Mouse (Mus musculus): ENCODE data around the gene Tbxas1.

Tbxas1 gene

DNA sequence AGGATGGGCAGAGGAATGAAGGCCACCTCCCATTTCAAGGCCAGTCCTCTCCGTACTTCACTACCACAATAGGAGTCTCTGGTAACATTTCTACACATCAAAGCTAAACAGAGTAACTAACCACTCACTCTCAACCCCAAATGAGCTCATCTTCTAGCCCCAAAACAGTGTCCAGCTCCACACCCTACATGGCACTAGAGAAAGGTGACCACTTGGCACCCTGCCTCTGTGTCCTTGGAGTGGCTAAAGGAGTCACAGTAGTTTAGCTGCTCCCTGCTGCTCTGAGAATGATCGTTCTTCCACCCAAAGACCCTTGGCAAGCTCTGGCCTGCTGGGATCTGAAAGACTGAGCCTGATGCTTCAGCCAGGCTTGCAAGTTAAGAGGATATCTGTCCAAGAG, 109.4 kb downstream of the Tbxas1 start:
- in situ Hi-C loops (cut with MboI, MseI): no loop called here

DNA sequence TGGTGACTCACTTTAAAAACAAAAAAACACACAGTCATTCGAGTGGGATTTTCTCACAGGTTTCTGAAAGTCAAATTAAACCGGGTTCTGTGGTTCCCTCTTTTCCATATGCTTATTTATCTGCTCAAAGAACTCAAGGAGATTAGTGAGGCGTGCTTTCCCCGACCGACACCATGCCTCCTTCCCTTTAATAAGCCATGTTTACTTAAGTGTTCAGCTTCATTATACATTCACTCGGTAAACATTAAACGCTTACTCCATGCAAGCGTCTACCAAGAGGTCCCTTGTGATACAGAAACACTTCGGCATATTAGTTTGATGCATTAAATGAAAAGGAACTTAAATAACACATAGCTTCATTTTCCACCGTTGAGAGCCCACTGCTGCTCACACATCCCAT, 111.4 kb downstream of the Tbxas1 start:
- in situ Hi-C loops (cut with MboI, MseI): no loop called here

DNA sequence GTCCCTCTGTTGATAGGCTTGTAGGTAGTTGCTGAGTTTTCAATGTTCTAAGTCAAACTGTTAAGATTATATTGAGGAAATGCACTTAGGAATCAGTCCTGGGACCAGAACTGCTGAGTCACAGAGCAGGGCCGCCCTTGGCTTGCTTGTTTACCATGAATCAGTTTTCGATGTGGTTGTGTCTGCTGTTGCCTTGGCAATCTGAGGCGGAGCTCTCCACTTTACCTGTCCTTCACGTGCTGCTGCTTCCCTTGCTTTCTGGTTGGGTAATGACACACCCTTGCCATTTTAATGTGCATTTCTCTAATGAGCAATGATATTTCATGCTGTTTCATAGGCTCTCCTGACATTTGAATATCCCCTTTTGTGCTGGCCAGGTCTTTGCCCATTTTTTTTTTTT, 116.8 kb downstream of the Tbxas1 start:
- in situ Hi-C loops (cut with MboI, MseI): no loop called here

DNA sequence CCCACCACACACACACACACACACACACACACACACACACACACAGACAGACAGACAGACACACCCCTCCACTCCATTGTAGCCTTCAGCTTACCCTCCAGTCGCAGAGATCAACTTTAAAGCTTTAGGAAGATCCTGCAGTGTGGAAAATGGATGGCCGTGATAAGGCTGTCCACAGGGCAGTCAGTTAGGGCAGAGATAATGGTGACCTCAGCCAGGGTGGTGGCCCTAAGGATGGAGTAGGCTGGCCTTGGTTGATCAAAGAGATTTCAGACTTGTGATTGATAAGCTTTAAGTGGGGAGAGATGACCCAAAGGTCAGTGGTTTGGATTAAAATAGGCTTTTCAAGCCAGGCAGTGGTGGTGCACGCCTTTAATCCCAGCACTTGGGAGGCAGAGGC, 120.6 kb downstream of the Tbxas1 start:
- in situ Hi-C loops (cut with MboI, MseI): no loop called here

DNA sequence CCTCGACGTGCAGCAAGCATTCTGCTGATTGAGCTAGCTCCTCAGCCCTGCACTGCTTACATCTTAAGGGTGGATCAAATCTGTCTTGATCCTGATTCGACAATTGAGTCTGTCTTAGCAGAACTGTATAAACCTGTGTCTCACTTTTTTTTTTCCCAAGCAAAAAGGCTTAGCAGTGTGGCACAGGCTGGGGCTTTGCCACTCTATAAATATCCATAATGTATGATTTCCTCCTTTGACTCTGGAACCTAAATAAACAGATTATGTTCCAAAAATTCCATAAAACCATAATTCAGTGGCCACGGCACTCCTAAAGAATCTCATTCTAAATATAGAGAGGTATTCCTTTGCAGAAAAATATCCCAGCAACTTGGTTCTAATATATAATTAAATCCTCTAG, 122.6 kb downstream of the Tbxas1 start:
- in situ Hi-C loops (cut with MboI, MseI): no loop called here

DNA sequence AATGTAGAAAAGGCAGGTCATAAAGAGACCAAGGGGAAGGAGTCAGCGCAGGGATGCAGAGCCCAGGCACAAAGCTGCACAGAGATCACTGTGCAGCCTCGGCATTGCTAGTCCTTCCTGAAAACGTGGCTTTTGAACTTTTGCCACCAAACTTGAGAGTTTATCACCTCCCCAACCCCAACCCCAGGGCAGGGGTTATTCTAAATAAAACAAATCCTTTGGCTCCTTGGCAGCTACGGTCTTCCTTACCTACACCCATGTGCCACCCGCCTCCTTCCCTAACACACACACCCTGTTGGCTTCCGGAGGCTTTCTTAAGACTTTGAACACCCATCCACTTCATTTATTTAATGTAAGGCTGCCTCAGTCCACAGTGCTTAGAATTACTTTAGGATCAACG, 127.9 kb downstream of the Tbxas1 start:
- in situ Hi-C loops (cut with MboI, MseI): no loop called here

DNA sequence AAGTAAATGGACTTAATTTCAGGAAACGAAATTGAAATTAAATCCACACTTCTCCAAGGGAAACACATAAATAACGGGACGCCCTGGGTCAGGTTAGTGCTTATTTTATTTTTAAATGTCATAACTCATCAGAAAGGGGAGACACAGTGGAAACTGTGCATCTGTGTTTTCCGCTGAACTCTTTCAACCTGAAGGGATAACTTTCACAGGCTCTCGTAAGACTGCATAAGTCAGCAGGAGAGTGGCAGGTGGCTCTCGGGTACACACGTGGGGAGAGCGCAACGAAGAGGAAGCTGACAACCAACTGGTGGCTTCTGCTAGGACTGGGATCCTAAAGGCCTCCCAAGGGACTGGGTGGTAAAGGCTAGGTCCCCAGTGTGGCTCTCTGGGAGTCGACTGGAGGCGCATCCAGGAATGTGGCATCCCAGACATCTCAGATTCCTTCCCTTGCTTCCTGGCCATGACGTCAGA, 128.8 kb downstream of the Tbxas1 start:
- in situ Hi-C loops (cut with MboI, MseI): no loop called here

DNA sequence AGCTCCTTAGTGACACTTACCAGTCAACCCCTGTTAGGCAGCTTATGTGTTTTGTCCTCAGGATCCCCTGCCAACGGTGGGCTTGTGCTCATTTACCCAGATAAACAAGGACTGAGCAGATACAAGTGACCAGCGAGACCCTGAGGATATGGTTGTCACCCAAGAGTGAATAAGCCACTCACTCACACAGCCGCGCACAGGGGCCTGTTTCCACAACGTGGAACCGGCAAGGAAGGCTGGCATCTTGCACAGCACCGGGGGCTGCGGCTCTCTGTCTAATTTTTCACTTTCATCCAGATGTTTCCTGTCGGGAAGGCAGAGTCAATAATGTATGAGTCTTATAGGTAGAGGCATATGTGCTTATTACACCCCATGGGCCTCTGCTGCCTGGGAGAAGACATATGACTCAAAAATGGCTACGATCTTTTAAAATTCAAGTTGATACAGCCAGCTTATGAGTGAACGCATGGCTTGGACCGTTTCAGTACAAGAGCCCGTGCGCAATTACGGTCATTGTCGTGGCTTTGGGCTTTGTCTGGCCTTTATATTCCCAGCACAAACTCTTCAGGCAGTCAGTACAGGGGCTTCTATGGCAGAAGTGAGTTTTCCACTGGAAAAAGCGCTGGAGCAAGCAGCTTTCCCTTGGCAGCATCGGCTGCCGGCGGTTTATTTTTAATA, 130.2 kb downstream of the Tbxas1 start:
- in situ Hi-C loops (cut with MboI, MseI): no loop called here

DNA sequence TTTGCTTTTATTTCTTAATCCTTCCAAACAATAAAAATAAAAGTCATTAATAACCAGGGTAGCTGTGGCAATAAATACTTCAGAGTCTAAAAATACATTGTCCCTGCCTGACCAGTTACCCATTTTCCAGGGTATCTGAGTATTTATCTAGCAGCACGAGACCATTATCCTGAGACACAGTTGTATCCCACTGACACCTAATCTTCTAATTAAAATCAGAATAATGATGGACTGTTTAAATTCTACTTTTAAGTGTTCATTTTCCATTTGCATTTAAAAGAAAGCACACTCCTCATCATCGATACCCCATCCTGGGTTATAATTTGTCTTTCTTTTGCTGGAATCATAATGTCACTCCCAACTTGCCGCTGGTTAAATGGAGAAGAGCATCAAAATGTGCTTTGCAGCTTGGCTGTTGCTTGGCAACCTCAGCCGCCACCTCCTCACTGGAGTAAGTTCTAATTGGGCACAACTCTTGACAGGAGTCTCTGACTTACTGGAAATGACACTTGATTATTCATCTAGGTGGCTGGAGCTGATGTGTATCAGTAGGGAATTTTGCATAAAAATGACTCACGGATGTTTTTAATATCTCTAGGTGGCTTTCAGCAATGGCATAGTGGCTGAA, 130.9 kb downstream of the Tbxas1 start:
- in situ Hi-C loops (cut with MboI, MseI): no loop called here

DNA sequence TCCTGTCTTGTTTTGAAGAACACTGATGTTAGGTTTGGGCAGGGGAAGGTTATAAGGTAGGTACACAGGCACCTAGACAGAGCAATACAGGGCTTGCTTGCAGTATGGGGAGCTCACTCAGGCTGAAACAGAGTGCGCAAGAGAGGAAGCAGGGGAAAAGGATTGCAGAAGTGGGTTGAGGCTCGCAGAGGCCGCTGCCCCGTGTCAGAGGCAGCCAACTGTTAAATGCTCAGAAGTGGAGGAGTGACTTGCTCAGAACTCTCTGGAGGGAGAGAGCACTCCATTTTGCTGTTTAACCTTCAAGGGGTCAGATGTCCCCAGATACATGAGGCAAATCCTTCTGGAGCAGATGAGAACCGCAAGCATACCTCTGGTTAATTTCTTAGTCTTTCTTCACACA, 132.0 kb downstream of the Tbxas1 start:
- in situ Hi-C loops (cut with MboI, MseI): no loop called here

DNA sequence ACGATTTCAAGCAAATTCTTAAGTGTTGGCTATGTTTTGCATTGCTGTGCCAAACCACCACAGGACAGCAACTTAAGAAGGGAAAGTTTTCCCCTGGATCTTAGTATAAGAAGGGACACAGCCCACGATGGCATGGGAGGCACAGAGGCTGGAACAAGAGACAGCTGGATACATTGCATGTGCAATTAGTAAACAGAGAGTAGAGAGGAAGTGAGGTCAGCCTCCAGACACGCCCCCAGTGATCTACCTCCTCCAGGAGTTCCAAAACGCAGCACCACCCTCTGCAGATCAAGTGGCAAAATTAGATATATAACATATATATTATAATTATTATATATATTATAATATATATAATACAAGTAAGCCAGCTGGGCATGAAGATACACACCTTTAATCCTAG, 132.9 kb downstream of the Tbxas1 start:
- in situ Hi-C loops (cut with MboI, MseI): no loop called here

DNA sequence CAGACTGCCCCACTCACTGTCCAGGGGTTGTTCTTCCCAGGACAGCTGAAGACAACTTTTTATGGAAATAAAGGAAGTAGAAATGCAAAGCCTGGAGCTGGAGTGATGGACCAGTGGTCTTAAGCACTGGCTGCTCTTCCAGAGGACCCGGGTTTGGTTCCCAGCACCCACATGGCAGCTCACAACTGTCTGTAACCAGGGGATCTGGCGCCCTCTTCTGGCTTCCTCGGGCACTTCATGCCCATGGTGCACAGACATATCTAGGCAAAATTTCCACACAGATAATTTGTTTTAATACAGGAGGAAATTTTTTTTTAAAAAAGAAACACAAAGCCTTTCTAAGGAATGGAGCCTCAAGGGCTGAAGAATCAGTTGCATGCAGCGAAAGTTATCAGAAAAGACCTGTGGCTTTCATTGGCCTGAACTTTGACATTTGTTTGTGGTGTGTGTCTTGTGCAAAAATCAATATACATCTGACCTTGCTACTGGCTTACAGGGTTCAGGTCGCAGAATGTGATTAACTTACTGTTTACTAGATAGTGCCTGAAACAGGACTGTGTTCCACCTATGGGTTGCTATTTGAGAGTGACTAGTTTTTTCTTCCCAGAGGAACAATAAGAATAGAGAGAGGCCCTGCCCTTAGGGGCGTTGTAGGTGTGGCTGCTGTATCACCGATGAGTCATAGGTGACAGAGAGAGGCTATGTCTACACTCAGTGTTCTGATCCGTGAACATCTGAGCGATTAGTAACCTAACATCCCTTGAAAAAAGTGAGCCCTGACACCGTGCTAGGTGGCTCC, 138.0 kb downstream of the Tbxas1 start:
- in situ Hi-C loops (cut with MboI, MseI): loop anchor here in 1 of 2 experiments (10.0 kb wide), 1 partner anchor 1602 kb away; the partner anchor contains the start of gene Tas2r138

DNA sequence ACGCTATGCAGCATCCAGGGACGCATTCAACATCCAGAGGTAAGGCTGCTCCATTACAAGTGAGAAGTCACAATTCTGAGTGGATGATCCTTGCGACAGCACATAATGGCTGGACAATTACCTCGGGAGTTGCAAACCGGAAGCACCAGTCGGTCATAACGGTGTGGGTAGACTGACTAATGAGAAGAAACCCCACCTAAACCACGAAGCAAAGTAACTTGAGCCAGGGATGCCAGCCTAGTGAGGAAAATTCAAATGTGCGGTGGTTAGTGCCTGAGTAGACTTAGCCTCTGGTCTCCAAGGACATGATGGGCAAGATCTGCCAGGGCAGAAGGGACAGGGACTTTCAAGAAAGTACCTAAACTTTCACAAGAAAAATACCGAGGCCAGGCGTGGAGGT, 142.7 kb downstream of the Tbxas1 start:
- in situ Hi-C loops (cut with MboI, MseI): loop anchor here in 1 of 2 experiments (10.0 kb wide), 1 partner anchor 1597 kb away; the partner anchor contains the start of gene Tas2r138

DNA sequence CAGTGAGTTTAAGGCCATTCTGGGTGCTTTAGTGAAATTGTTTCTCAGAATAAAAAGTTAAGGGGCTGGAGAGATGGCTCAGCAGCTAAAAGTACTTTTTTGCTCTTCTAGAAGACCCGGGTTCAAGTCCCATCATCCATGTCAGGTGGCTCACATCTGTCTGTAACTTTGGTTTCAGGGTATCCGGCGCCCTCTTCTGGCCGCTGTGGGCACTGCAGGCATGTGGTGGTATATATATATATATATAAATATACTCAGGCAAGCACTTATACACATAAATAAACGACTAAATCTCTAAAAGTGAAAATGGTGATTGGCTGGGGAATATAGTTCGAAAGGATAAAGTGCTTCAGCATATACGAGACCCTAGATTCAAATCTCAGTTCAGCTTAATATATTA, 143.6 kb downstream of the Tbxas1 start:
- in situ Hi-C loops (cut with MboI, MseI): loop anchor here in 1 of 2 experiments (10.0 kb wide), 1 partner anchor 1596 kb away; the partner anchor contains the start of gene Tas2r138

DNA sequence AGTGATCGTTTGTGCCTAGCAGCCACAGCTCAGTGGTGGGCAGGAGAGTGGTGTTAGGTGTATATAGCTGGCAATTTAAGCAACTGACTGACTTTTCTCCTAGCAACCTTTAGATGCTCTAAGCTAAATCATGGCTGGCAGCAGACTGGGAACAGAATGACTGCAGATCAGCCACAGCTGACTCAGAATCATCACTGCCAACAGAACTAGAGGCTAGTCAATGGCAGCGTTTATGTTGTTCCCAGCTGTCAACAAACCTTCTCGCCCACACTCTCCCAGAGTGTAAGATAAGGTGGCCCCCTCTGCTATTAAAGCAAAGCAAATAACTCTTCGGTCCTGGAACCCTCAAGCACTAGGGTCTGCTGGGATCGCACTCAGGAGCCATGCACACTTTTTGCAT, 144.0 kb downstream of the Tbxas1 start:
- in situ Hi-C loops (cut with MboI, MseI): loop anchor here in 1 of 2 experiments (10.0 kb wide), 1 partner anchor 1596 kb away; the partner anchor contains the start of gene Tas2r138

DNA sequence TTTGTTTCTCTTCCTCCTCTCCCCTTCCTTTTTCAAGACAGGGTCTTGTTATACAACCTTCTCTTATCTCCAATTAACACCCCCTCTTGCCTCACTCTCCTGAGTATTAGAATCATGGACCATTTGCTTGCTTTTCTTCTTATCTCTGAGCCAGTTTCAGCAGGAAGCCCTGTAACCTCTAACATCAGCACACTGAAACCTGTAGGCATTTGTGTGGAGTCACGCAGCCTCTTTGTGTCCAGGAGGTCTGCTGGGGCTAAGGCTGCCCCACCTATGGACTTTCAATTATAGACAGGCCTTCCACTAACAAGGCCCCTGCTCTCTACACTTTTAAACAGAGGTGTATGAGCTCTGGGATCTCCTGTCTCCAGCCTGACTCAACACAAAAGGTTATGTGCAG, 146.7 kb downstream of the Tbxas1 start:
- in situ Hi-C loops (cut with MboI, MseI): no loop called here

DNA sequence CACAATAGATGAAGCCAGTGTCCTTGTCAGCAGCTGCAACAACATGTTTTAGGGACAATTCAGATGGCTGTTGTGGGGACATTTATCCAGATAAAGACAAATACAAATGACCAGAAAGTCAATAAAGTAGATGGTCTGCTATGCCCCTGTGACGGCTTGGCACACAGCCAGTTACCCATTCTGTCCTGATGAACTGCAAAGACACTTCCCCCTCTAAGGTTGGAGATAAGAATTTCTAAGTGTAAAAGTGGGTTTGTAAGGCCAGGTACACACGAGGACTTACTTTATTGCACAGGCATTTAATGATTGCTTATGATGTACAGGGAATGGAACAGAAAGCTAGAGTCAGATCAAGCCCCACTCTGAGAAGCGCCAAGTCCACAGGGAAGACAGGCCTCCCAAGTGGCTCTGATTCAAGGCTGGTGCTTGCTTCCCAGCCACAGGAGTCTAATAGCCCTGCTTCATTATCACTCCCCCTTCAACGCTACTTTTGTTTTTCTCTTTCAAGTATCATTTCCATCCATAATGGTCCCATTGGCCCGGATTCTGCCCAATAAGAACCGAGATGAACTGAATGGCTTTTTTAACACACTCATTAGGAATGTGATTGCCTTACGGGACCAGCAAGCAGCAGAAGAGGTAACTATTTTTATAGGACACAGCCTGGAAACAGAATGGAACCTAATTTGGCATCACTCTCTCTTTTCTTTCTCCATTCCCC, 147.4 kb downstream of the Tbxas1 start:
- in situ Hi-C loops (cut with MboI, MseI): no loop called here

DNA sequence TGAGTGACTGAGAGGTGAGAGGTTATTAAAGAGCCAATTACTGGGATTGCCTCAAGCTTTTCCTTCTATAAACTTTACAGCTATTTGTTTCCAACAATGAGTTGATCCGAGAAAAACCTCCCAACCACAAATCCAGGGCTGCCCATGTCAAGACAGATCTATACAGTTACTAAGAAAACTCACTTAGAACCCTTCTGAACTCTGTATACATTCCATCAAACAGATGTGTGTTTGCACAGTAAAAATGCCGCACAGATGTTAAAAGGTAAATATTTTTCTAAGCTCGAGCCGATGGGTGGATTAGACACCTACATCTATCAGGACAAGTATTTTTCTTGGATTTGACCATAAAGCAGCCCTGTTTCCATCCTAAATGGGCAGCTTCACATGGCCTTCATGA, 149.4 kb downstream of the Tbxas1 start:
- in situ Hi-C loops (cut with MboI, MseI): no loop called here

DNA sequence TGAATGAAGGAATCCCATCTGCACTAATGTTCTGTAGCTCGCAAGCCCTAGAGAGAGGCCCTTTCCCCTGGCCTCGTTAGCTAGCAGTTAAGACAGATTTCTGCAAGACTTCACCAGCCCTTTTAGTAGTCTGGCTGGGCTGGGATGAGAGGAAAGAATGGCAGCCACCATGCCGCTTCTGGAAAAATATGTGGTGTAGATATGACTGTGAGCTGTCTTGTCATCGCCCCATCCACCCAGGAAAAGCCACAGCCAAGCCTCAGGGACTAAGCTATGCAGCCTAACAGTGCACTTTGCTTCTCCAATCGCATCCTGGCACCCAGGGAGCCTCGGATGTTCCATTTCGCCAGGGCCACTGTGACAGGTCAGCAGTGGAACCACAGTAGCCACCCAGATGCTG, 149.8 kb downstream of the Tbxas1 start:
- in situ Hi-C loops (cut with MboI, MseI): no loop called here

DNA sequence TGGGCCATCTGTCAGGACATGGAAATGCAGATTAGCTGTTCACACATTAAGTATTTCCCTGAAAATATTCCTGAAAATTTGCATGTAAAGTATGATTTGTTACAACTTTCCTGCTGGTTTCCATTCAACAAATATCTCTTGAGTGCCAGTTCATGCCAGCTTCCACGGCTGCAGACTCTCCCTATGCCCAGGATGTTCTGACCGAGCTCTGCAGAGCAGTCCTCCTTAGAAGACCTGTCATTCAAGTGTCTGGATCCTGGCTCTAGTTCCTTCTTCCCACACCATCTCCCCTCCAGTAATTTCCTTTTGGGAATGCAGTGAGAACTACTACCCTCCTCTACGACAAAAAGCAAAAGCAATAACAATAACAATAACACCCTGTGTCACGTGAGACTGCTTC, 155.5 kb downstream of the Tbxas1 start:
- in situ Hi-C loops (cut with MboI, MseI): no loop called here

DNA sequence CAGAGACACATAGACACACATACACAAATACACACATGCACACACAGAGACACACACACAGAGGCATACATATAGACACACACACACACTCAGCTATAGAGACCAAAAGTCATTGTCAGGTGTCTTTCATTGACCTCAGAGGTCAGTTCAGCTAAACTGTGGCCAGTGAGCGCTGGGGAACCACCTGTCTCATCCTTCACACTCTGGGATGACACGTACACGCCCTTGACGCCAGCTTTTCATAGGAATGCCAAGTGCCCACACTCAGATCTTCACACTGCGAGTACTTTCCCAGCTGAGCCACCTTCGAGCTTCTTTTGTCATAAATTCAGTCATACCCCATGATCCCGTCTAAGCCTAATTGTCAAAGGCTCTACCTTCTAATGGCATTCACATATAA, 158.5 kb downstream of the Tbxas1 start:
- in situ Hi-C loops (cut with MboI, MseI): no loop called here

DNA sequence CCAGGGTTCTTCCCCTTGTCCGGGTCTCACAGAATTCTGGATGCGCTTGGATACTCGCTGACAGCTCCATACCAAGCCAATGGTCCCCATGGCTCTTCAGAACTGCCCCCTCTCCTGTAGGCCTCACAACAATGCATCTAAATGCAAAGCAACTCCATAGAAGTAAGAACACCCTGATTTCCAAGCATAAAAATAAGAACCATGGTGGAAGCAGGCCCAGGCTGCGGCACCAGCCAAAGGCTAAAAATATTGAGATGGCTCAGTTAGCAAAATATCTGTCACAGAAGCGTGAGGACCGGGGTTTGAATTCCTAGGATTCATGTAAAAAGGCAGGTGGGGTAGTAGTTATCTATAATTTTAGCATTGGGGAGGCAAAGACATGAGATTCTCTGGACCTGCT, 159.8 kb downstream of the Tbxas1 start:
- in situ Hi-C loops (cut with MboI, MseI): no loop called here
